Mouse (Mus musculus): ENCODE measurements at regions not wholly inside any gene's neighbourhood (a gene's known extent, or its start where the extent isn't known, plus 50 kb on each side); places are given as distances from the start of the nearest gene placed in this dataset.

- DNase-seq (ENCODE audit: low read depth, low spot score): no peak
These were observed 260.4 kb downstream of the Tle3 start for GRCm38 (mm10) chr9:61632602-61633001.

- DNase-seq (ENCODE audit: low read depth, low spot score): no peak
These were observed 258.9 kb downstream of the Tle3 start for GRCm38 (mm10) chr9:61631097-61631496.

- DNase-seq (ENCODE audit: low read depth, low spot score): no peak
These were observed 255.8 kb downstream of the Tle3 start for GRCm38 (mm10) chr9:61627801-61628574.

- DNase-seq (ENCODE audit: low read depth, low spot score): no peak
These were observed 250.8 kb downstream of the Tle3 start for GRCm38 (mm10) chr9:61622933-61623332.

- DNase-seq (ENCODE audit: low read depth, low spot score): no peak
These were observed 249.8 kb downstream of the Tle3 start for GRCm38 (mm10) chr9:61621939-61622338.

GRCm38 (mm10) chr9:61620786-61621185 lies 248.6 kb downstream of the Tle3 start:
- DNase-seq (ENCODE audit: low read depth, low spot score): no peak

- DNase-seq (ENCODE audit: low read depth, low spot score): no peak
These were observed 247.9 kb downstream of the Tle3 start for GRCm38 (mm10) chr9:61620105-61620504.

GRCm38 (mm10) chr9:61618510-61619249 lies 246.5 kb downstream of the Tle3 start:
- no peak for DNase-seq (ENCODE audit: low read depth, low spot score)

- DNase-seq (ENCODE audit: low read depth, low spot score): no peak
These were observed 245.8 kb downstream of the Tle3 start for GRCm38 (mm10) chr9:61617979-61618378.

GRCm38 (mm10) chr9:61615556-61615955 lies 243.4 kb downstream of the Tle3 start:
- no peak for DNase-seq (ENCODE audit: low read depth, low spot score)

GRCm38 (mm10) chr9:61607576-61607975 lies 235.4 kb downstream of the Tle3 start:
- DNase-seq (ENCODE audit: low read depth, low spot score): no peak

GRCm38 (mm10) chr9:61602353-61602978 lies 230.3 kb downstream of the Tle3 start:
- DNase-seq (ENCODE audit: low read depth, low spot score): no peak

GRCm38 (mm10) chr9:61601911-61602310 lies 229.7 kb downstream of the Tle3 start:
- no peak for DNase-seq (ENCODE audit: low read depth, low spot score)

- no peak for DNase-seq (ENCODE audit: low read depth, low spot score)
These were observed 225.1 kb downstream of the Tle3 start for GRCm38 (mm10) chr9:61597287-61597686.

- DNase-seq (ENCODE audit: low read depth, low spot score): no peak
These were observed 224.4 kb downstream of the Tle3 start for GRCm38 (mm10) chr9:61596410-61597108.

- no peak for DNase-seq (ENCODE audit: low read depth, low spot score)
These were observed 223.2 kb downstream of the Tle3 start for GRCm38 (mm10) chr9:61595170-61595967.

- no peak for DNase-seq (ENCODE audit: low read depth, low spot score)
These were observed 221.8 kb downstream of the Tle3 start for GRCm38 (mm10) chr9:61593991-61594390.

GRCm38 (mm10) chr9:61589727-61590299 lies 217.6 kb downstream of the Tle3 start:
- no peak for DNase-seq (ENCODE audit: low read depth, low spot score)

- DNase-seq (ENCODE audit: low read depth, low spot score): no peak
These were observed 211.3 kb downstream of the Tle3 start for GRCm38 (mm10) chr9:61583281-61584072.

GRCm38 (mm10) chr9:61581046-61581445 lies 208.9 kb downstream of the Tle3 start:
- no peak for DNase-seq (ENCODE audit: low read depth, low spot score)

Data from c-Kit-negative CD71-positive TER-119-positive erythroid progenitor cells, embryonic 14.5 days (primary cell).